Mouse (Mus musculus) large intestine, adult 2 months (tissue): ENCODE measurements around the gene Syn3. TPM values are rescaled to one million over a fixed set of nuclear protein-coding genes. Genes with fewer than 3 reads are reported as not detected.

Experiments used
- DNase-seq: peaks from one replicate; pipeline ENCODE4 v3.0.0-alpha.2; 2012; ENCODE audit warnings: low read depth, low spot score
- WGBS: fragments of 180-500 bp; shearing (Covaris S2); methylation state at CpG from one replicate; pipeline ENCODE4 v1.1.7; 2018; 5-methylcytosine and 5-hydroxymethylcytosine counted together
- polyA plus RNA-seq: library from polyadenylated mRNA; depleted of rRNA; stranded (reverse); fragments of >200 nt; gene quantifications from 2 replicates; pipeline ENCODE4 v1.2.3, GENCODE M21; 2012

Syn3 gene
- polyA plus RNA-seq, 1 experiment = 0.89 TPM

- 42% methylated on average over 6 of the region's 6 CpGs for WGBS
- no peak for DNase-seq
Measured at GRCm38 (mm10) chr10:86299795-86300194, 198.9 kb downstream of the Syn3 start.

DNA sequence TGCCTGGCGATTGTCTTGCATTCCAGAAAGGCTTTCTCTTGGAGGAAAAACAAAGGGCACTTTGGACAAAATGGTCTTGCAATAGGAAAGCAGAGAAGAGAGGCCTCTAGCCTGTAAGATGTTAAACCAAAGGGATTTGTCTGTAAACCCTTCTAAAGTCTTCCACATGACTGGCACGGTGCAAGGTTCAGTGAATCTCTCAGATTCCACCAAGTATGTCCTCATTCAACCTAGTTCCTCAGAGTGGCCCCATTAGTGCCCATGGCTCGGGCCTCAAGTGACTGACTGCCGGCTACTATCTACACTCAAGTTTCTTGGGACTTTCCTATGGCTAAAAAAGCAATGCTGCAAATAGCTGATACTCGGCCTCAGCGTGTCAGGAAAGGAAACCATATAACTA lies 200.4 kb downstream of the Syn3 start:
- WGBS = 83% methylated on average over 6 of the region's 6 CpGs
- DNase-seq = no peak

DNA sequence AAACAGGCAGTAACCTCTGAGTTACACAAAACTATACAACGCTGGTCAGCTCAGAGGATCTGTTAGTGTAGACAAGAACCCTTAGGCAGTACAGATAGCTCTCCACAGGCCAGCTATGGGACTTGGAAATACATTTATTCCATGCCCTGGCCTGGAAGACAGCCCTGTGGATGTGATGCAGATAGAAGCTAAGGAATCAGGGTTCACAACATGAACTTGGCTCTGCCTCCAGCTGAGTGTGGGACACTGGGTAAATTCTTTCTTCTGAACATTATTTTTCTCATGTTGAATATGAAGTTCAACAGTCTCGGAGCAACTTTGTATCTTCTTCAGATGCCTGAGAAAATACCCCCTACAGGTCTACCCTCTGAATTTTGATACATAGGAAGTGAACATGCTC lies 201.4 kb downstream of the Syn3 start:
- DNase-seq = no peak
- WGBS = 90% methylated on average over 2 of the region's 2 CpGs

- WGBS = 13% methylated on average over 14 of the region's 14 CpGs
- DNase-seq = no peak
Measured at GRCm38 (mm10) chr10:86296111-86296510, 202.6 kb downstream of the Syn3 start.

DNA sequence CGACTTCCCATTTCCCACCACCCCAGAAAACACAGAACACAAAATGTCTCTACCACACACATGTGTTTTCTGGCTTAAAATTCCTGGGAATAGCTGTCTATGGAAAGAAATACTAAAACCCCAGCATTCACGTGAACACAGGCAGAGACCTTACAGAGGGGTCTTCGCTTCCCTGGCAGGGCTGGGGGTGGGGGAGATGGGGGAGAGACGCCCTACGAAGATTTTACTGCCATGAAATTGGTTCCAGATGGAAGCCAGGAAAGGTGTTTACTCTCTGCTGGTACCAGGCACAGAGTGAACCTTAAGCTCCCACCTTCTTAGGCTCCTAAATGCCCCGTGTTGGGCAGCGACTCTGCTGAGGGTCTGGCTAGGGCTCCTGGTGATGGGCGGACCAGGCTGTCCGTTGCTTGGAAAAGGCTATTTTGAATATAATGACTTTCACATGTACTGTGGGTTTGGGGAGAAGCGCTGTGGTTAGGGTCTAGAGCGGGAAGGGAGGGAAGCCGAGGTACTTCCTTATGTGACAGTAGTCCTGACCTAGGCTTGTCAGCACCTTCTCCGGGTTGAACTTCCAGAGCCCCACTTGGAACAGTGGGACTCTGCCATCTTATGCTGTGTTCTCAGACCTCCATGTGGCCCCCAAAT lies 203.1 kb downstream of the Syn3 start:
- DNase-seq = no peak
- 67% methylated on average over 13 of the region's 13 CpGs for WGBS

DNA sequence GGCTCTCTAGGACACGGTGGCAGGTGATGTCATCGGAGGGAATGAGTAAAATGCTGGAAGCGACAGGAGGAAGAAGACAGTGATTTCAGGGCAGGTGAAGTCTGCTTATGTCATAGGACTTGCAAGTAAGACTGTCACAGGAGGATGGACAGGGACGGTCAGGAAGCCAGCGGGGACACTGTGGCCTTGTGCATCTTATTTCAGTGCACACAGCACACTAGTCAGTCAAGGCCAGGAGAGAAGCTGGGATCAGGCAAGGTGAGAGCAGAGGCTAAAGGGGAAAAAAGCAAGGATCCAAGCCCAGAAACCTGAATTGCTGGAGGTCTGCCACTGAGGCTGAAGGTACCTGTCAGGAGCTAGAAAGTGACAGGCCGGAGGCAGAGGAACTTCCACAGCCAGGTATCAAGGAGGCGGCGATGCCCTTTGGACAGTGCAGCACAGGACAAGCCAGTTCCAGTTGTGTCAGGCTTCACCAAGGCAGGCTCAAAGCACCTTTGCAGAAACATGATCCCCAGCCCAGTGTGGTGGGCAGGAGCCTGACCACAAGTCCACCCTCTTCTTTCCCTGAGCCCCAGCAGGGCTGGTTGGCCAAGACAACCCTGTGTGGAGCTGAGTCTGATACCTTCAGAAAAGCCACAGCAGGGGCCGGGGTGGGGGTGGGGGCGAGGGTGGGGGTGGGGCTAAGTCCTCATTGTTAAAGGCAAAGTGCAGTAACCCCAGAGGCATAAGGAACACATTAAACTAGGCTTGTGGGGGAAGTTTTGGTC lies 203.9 kb downstream of the Syn3 start:
- no peak for DNase-seq
- 81% methylated on average over 10 of the region's 10 CpGs for WGBS

DNA sequence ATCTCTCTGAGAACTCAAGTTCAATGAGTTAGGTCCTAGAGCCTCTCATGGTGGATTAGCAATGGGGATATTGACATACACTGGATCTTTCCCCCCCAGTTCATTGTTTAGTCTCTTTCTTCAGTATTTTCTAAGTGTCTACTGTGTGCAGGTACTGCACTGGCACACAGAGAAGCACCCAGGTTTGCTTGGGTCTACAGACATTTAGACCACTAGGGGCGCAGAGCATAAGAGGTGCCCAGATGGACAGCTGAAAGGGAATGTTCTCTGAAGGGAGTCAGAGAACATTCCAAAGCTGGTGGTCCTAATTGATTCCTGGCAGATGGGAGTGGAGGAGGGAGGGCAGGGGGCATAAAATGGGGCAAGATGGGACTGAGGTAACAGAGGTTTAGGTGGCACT lies 204.8 kb downstream of the Syn3 start:
- WGBS = 67% methylated on average over 1 of the region's 1 CpGs

GRCm38 (mm10) chr10:86290109-86290771 lies 208.5 kb downstream of the Syn3 start:
- no peak for DNase-seq
- WGBS = 57% methylated on average over 8 of the region's 8 CpGs

More for the DNA sequence above, 204.8 kb downstream of the Syn3 start:
- no peak for DNase-seq

- WGBS = 58% methylated on average over 7 of the region's 7 CpGs
- no peak for DNase-seq
Measured at GRCm38 (mm10) chr10:86286508-86286907, 212.2 kb downstream of the Syn3 start.

DNA sequence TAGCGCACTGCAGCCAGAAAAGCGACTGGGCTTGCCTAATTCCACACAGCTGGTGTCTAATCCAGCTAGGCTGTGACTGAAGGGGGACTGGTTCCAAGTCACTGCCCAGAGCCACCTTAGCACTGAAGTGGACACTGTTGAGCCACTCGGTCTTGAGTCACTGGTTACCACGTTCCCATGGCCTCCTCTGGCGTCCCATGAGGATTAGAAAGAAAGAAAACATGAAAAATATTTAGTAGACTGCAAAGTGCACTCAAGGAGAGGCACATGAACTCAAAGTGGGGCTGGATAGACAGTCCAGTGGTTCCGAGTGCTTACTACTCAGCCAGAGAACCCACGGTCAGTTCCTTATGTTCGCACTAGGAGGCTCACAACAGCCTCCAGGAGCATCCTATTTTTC lies 217.5 kb downstream of the Syn3 start:
- 86% methylated on average over 8 of the region's 8 CpGs for WGBS
- DNase-seq = no peak

DNA sequence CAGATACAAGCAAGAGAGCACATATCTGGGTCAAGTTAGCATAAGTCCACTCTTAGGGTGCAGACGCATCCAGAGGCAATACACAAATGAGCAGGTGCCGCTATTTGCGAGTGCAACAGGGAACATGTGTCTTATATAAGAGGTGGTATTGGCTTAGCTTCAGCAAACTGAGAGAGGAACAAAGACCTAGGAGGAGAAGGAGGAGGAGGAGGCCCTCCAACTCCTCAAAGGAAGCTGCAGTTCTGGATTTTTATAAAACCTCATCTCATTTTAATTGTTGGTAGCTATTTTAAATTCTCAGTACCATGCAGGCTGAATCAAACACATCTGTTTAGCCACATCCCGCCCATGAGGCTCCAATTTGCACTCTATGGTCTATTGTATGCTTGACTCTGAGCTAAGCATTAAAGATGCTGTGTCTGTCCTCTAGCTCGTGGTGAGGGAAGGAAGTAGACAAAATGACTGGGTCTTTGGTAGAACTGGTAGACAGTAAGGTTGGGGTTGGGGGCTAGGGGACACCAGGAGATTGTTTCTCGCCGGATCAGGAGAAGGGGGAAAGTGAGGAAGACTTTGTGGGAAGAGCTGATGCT lies 219.0 kb downstream of the Syn3 start:
- DNase-seq = no peak
- WGBS = 91% methylated on average over 7 of the region's 7 CpGs

- no peak for DNase-seq
- 84% methylated on average over 2 of the region's 2 CpGs for WGBS
Measured at GRCm38 (mm10) chr10:86278481-86278880, 220.2 kb downstream of the Syn3 start.

DNA sequence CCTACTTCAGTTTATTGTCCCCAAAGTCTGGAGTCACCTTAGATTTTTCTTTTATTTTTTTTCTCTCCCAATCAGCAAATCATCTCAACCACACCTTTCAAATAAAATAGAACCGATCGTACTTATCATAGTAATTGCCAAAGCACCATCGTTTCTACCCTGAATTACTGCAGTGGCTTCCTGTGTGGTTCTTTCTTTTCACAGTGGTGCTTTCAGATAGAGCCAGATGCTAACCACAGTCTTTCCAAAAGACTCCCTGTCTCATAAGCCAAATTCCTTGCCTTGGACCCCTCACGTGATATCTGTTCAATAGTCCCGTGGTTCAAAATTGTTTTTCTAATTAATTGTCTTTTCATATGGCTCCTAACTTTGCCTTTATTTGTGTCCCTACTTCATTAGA lies 221.4 kb downstream of the Syn3 start:
- 63% methylated on average over 5 of the region's 5 CpGs for WGBS
- DNase-seq = no peak

GRCm38 (mm10) chr10:86275585-86275984 lies 223.1 kb downstream of the Syn3 start:
- WGBS = 91% methylated on average over 5 of the region's 5 CpGs
- no peak for DNase-seq

DNA sequence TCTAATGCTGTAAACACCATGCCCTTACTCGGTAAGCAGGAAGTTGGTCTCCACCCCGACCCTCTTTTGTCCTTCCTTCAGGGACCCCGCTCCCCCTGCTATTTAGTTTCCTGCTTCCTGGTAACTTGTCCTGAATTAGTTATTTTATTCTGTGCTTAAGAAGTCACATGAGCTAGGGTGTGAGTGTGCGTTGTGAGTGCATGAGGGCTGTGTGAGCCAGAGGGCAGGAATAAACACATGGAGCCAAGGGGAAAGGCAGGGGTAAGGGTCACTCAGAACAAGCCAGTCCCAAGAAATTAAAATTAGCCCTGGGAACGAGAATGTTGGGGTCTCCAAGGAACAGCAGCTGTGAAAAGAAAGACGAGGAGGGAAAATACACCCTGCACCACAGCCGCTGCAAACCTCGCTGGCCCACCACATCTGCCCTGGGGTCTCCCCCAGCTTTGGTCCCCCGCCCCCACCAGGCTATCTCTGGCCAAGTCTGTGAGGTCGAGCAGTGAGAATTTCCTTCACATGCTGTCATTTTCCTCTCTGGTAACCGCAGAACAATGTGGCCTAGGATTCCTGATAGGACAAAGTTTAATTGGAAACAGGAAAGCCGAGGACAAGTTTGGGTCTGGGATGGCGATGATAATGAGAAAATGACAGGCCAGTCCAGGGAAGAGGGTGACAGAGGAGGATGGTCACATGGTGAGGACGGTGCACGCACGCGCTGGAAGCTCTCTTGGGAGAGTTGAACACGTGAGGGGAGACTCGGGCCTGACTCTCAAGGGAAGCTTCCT lies 225.1 kb downstream of the Syn3 start:
- no peak for DNase-seq
- 71% methylated on average over 19 of the region's 19 CpGs for WGBS

GRCm38 (mm10) chr10:86272826-86273225 lies 225.9 kb downstream of the Syn3 start:
- no peak for DNase-seq
- WGBS = 88% methylated on average over 3 of the region's 3 CpGs

DNA sequence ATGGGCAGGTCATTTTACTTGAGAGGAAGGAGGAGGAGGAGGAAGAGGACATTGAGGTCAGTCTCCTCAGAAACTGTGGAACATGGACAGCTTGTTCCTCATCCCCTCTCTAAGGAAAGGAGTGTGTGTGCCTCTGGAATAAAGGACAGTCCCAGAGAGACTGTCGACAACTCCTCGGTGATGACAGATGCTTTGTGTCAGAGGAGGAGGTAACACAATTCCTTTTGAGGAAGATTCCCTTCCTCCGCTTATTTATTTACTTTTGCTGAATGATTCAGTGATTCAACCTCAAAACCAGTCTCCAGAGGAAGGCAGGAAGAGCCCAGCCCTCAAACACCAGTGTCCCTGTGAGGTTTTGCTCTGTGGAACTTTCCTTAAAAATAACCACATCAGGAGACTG lies 228.4 kb downstream of the Syn3 start:
- no peak for DNase-seq

GRCm38 (mm10) chr10:86264618-86265017 lies 234.1 kb downstream of the Syn3 start:
- 87% methylated on average over 9 of the region's 9 CpGs for WGBS
- DNase-seq = no peak

More for the DNA sequence above, 228.4 kb downstream of the Syn3 start:
- 70% methylated on average over 3 of the region's 3 CpGs for WGBS

- DNase-seq = no peak
- 65% methylated on average over 2 of the region's 2 CpGs for WGBS
Measured at GRCm38 (mm10) chr10:86261725-86262124, 237.0 kb downstream of the Syn3 start.

- no peak for DNase-seq
- 83% methylated on average over 3 of the region's 3 CpGs for WGBS
Measured at GRCm38 (mm10) chr10:86258992-86259391, 239.7 kb downstream of the Syn3 start.
